Mouse (Mus musculus) liver, postnatal 0 days (tissue): ENCODE results near the gene Ttc32.

Source experiments
- CTCF ChIP-seq: sonication (generic); IDR thresholded peaks from 2 replicates; pipeline ENCODE4 v1.5.1; 2016; ENCODE audit warnings: antibody characterized with exemption, low read depth
- EP300 ChIP-seq: IDR thresholded peaks from 2 replicates; pipeline ENCODE4 v1.6.1; 2016; ENCODE audit warnings: antibody characterized with exemption, low read depth, mild to moderate bottlenecking

DNA sequence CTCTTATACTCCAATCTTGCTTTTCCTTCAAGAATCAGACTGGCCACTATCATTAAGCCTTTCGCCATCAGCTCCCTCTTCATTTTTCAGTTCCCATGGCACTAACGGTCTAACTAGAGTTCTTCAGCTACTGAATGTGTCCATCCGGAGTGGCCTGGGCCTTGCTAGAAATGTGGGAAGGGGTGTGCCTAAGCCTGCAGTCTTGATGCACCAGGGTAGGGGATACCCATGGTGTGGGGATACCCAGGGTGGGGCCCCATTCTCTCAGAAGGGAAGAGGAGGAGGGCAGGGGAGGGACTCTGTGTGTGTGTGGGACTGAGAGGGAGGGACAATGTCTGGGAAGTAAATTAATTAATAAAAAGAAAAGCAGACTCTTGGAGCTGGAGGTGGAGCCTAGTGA is 13.0 kb downstream of the Ttc32 start:
- TF ChIP-seq EP300 (no peak), CTCF (no peak)
